Mouse (Mus musculus) kidney, embryonic 16.5 days (tissue): ENCODE results near the gene Fbxw2. TPM values are rescaled to one million over a fixed set of nuclear protein-coding genes. Genes with fewer than 3 reads are reported as not detected.
"Not testable (repeated sequence)": the region's sequence is repeated elsewhere in the genome, so short reads cannot be mapped to it uniquely, and the experiment has no call there.

Experiments used
- ATAC-seq: fragments of 200-750 bp; cut with Nextera tagmentation; 2 replicates; pipeline ENCODE4 v1.8.0; 2017; ENCODE audit warnings: moderate TSS enrichment; ENCODE audit not compliant: low FRiP score, low TSS enrichment
- H3K27ac ChIP-seq: fragments of 300-500 bp; sonication (generic); 2 replicates; pipeline ENCODE4 v1.5.1; 2014; ENCODE audit warnings: low read length
- H3K27me3 ChIP-seq: fragments of 300-500 bp; sonication (generic); 2 replicates; pipeline ENCODE4 v1.6.1; 2014; ENCODE audit warnings: low read length, control low read depth, mixed read lengths; ENCODE audit not compliant: insufficient read depth
- H3K36me3 ChIP-seq: fragments of 300-500 bp; sonication (generic); 2 replicates; pipeline ENCODE4 v1.6.1; 2014; ENCODE audit warnings: low read length, control low read depth, mixed read lengths; ENCODE audit not compliant: insufficient read depth
- H3K4me1 ChIP-seq: fragments of 300-500 bp; sonication (generic); 2 replicates; pipeline ENCODE4 v1.6.1; 2014; ENCODE audit warnings: low read length, control low read depth, mixed read lengths; ENCODE audit not compliant: insufficient read depth
- H3K4me2 ChIP-seq: fragments of 300-500 bp; sonication (generic); replicated peaks from 2 replicates; pipeline ENCODE4 v1.6.1; 2014; ENCODE audit warnings: low read depth, low read length
- H3K4me3 ChIP-seq: fragments of 300-500 bp; sonication (generic); 2 replicates; pipeline ENCODE4 v1.5.1; 2014; ENCODE audit warnings: mild to moderate bottlenecking, low read length
- H3K9ac ChIP-seq: fragments of 300-500 bp; sonication (generic); replicated peaks from 2 replicates; pipeline ENCODE4 v1.6.1; 2014; ENCODE audit warnings: low read length
- H3K9me3 ChIP-seq: fragments of 300-500 bp; sonication (generic); 2 replicates; pipeline ENCODE4 v1.6.1; 2016; ENCODE audit warnings: low read length, control low read depth
- WGBS: fragments of 180-500 bp; shearing (Covaris S2); extraction: QIAGEN DNeasy Blood & Tissue Kit; methylation state at CpG from one replicate; pipeline ENCODE4 v1.1.7; 2014; 5-methylcytosine and 5-hydroxymethylcytosine counted together
- polyA plus RNA-seq: library from polyadenylated mRNA; unstranded; fragments of >200 nt; fragmentation: Nextera tagmentation; extraction: Ambion mirVana; gene quantifications from 2 replicates; pipeline ENCODE4 v1.2.1, GENCODE M21; 2015

Fbxw2 gene
- polyA plus RNA-seq, 1 experiment from 2014 or later: 81.7 TPM

DNA sequence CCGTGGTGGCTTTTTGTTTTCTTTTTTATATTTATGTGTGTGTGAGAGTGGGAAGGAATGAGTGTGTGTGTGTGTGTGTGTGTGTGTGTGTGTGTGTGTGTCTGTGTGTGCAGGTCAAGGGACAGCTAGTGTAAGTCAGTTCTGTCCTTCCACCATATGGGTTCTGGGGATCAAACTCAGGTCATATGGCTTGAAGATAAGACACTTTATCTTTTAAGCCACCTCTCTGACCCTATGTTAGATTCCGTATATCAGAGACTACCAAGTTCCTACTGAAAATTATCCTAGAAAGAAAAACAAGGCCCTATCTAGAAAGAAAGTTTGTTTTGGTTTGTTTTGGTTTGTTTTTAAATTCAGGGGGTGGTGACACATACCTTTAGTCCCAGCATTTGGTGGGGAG is 63.9 kb downstream of the Fbxw2 start:
- no peak for ATAC-seq
- H3K4me3 ChIP-seq: no peak overlapping the region
- H3K36me3 ChIP-seq: no peaks in the 10 kb centered on the region
- H3K9me3 ChIP-seq: no peaks in the 10 kb centered on the region
- H3K27me3 ChIP-seq: no peaks in the 10 kb centered on the region
- H3K27ac ChIP-seq: no peak overlapping the region
- H3K4me1 ChIP-seq: no peaks in the 10 kb centered on the region
- H3K4me2 ChIP-seq: no peak overlapping the region
- H3K9ac ChIP-seq: no peak overlapping the region
- WGBS: 80% methylated on average over 2 of the region's 2 CpGs

DNA sequence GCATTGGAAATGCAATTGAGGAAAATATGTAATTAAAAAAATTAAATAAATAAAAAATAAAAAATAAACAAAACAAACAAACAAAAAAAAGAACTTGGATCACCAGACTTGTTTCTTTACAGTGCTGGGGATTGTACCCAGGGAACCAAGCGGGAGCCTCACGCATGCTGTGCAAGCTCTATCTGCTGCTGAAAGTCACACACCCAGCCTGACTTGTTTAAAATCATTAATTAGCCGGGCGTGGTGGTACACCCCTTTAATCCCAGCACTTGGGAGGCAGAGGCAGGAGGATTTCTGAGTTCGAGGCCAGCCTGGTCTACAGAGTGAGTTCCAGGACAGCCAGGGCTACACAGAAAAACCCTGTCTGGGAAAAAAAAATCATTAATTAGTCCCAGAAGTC is 64.8 kb downstream of the Fbxw2 start:
- WGBS: 90% methylated on average over 5 of the region's 5 CpGs
- not testable (repeated sequence) for ATAC-seq, H3K27me3 ChIP-seq, H3K4me1 ChIP-seq, H3K4me3 ChIP-seq, H3K9me3 ChIP-seq, H3K27ac ChIP-seq, H3K36me3 ChIP-seq, H3K4me2 ChIP-seq, H3K9ac ChIP-seq

- Histone ChIP-seq H3K4me3 (no peak overlapping the region), H3K27me3 (no peaks in the 10 kb centered on the region), H3K36me3 (no peaks in the 10 kb centered on the region), H3K27ac (no peak overlapping the region), H3K4me1 (peaks cover 10% of the 10 kb centered on the region; the same call in 1 of the 2 replicates), H3K4me2 (no peak overlapping the region), H3K9ac (no peak overlapping the region), H3K9me3 (no peaks in the 10 kb centered on the region)
- ATAC-seq: no peak
- 59% methylated on average over 1 of the region's 1 CpGs for WGBS
These were observed 68.8 kb downstream of the Fbxw2 start for GRCm38 (mm10) chr2:34757341-34757740.

DNA sequence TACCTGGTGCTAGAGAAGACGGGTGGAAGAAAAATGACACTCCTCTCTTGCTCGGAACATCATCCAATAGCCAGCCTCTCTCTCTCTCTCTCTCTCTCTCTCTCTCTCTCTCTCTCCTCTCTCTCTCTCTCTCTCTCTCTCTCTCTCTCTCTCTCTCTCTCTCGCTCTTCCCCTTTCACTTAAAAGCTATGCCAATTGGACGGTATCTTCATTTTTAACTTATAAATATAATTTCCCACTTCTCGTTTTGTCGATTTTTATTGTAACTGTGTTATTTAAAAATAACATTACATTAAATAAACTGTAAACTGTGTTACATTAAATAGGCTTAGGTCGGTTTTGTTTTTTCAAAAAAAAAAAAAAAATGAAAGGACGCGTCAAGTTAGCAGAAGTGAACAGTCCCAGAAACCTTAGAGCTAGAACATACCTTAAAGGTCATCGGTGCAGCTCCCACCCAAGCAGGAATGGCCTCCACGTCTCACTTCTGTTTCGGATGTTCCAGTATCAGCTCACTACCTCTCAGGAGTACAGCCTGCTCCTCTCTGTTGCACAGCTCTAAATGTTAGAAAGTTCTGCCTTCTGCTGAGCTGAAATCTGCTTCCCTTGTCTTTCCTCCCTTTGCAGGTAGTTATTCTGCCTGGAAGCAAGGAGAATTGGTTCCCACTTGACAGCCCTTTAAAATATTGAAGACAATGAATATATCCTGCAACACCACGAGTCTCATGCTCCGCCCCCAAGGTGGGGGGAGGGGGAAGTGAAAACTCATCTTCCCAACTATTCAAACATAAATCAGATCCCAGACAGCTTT is 71.4 kb downstream of the Fbxw2 start, which contains the start of gene Gapvd1:
Gapvd1 (minus strand) TSS at position 682 of the 808 bp plus-strand sequence.
- Histone ChIP-seq H3K4me1 (peaks cover 10% of the 10 kb centered on the region; the same call in 1 of the 2 replicates), H3K9me3 (no peaks in the 10 kb centered on the region), H3K36me3 (no peaks in the 10 kb centered on the region), H3K4me3 (peak within 1 kb of the TSS; percentile 91), H3K27ac (peak within 1 kb of the TSS; percentile 93), H3K4me2 (peak within 1 kb of the TSS; percentile 79), H3K27me3 (no peaks in the 10 kb centered on the region), H3K9ac (peak within 1 kb of the TSS; percentile 99)
- WGBS: 1% methylated on average over 14 of the region's 14 CpGs
- peak; percentile 49; the same call in 1 of the 2 replicates for ATAC-seq

Other genes with a start within 250 kb of the Fbxw2 start
- 76.3 and 89.8 TPM in 2 replicates for gene Gapvd1, start 71.1 kb downstream of the Fbxw2 start, polyA plus RNA-seq
- 983 and 1,090 TPM in 2 replicates for gene Hspa5, start 54.3 kb downstream of the Fbxw2 start, polyA plus RNA-seq
- gene Rabepk, start 26.4 kb downstream of the Fbxw2 start, polyA plus RNA-seq: 38.9 and 39.0 TPM in 2 replicates
- 0.10 TPM in 1 of 2 replicates, not detected in the other for gene Gm34653, start 6.7 kb upstream of the Fbxw2 start, polyA plus RNA-seq
- 13.2 and 13.6 TPM in 2 replicates for gene Cutal, start 48.1 kb upstream of the Fbxw2 start, polyA plus RNA-seq
- gene Psmd5, start 48.7 kb upstream of the Fbxw2 start, polyA plus RNA-seq: 130 and 140 TPM in 2 replicates
- 21.4 and 22.2 TPM in 2 replicates for gene Phf19, start 87.7 kb upstream of the Fbxw2 start, polyA plus RNA-seq
- gene Traf1, start 135.5 kb upstream of the Fbxw2 start, polyA plus RNA-seq: 30.3 and 33.2 TPM in 2 replicates
- 0.37 and 0.45 TPM in 2 replicates for gene Hc, start 235.1 kb upstream of the Fbxw2 start, polyA plus RNA-seq